Mouse (Mus musculus) ES-E14 (cell line): ENCODE measurements around the gene Nfkbil1.

Experiments
- HCFC1 ChIP-seq: IDR thresholded peaks from 2 replicates; pipeline ENCODE4 v1.6.1; 2012; ENCODE audit warnings: low read length, inconsistent platforms, borderline replicate concordance; ENCODE audit not compliant: insufficient read depth
- MAFK ChIP-seq: IDR thresholded peaks from 2 replicates; pipeline ENCODE4 v1.6.1; 2014; ENCODE audit warnings: mild to moderate bottlenecking, low read depth, low read length, inconsistent platforms; ENCODE audit not compliant: insufficient read depth
- ZC3H11A ChIP-seq: IDR thresholded peaks from 2 replicates; pipeline ENCODE4 v1.6.1; 2012; ENCODE audit warnings: low read depth, mild to moderate bottlenecking, inconsistent platforms, low read length, borderline replicate concordance
- ZNF384 ChIP-seq: IDR thresholded peaks from 2 replicates; pipeline ENCODE4 v1.6.1; 2012; ENCODE audit warnings: low read depth, low read length, inconsistent platforms

DNA sequence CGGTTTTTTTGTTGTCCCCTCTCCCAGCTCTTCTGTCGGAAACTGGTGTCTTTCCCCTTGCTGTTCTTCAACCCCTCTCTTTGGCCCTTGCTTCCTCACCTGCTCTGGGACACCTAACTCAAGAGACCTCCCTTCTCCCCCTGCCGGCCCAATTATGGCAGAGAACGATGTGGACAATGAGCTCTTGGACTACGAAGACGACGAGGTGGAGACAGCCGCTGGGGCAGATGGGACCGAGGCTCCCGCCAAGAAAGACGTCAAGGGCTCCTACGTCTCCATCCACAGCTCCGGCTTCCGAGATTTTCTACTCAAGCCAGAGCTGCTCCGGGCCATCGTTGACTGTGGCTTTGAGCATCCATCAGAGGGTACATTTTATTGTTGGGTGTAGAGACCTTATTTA lies 7.5 kb upstream of the Nfkbil1 start:
- TF ChIP-seq ZC3H11A (no peak), MAFK (no peak), HCFC1 (no peak), ZNF384 (no peak)
